Mouse (Mus musculus): ENCODE measurements around the gene Tsga10ip. TPM values are rescaled to one million over a fixed set of nuclear protein-coding genes. Genes with fewer than 3 reads are reported as not detected.

Gene Tsga10ip
- polyA plus RNA-seq, 1 experiment from 2014 or later = 0.44 TPM

- 81% methylated on average over 10 of the region's 10 CpGs for WGBS
- H3K36me3 ChIP-seq (ENCODE audit: control insufficient read depth, insufficient read depth, low read length) = peaks cover 3% of the 10 kb centered on the region
- TF ChIP-seq CTCF (IDR thresholded peaks at IDR 0.05; ENCODE audit: low read depth) (no peak), EP300 (optimal IDR thresholded peaks at IDR 0.05) (no peak)
These were observed 19.9 kb upstream of the Tsga10ip start for GRCm38 (mm10) chr19:5422267-5422666.

GRCm38 (mm10) chr19:5421784-5422183, 19.5 kb upstream of the Tsga10ip start:
- Histone ChIP-seq H3K36me3 (ENCODE audit: control insufficient read depth, insufficient read depth, low read length) (peaks cover 3% of the 10 kb centered on the region), H3K27me3 (ENCODE audit: control insufficient read depth, insufficient read depth, low read length) (no peaks in the 10 kb centered on the region), H3K4me2 (replicated peaks; ENCODE audit: low read depth) (no peak overlapping the region), H3K9me3 (ENCODE audit: control insufficient read depth, low read length) (no peaks in the 10 kb centered on the region), H3K9ac (ENCODE audit: low read length) (no peak overlapping the region), H3K4me3 (ENCODE audit: low read depth, low read length) (no peak overlapping the region), H3K27ac (replicated peaks) (no peak overlapping the region), H3K4me1 (replicated peaks; ENCODE audit: control insufficient read depth, insufficient read depth) (peaks cover 10% of the 10 kb centered on the region)
- no peak for ATAC-seq (ENCODE audit: low FRiP score, low TSS enrichment)
- DNase-seq (ENCODE audit: low spot score) = no peak
- 82% methylated on average over 5 of the region's 5 CpGs for WGBS
- TF ChIP-seq EP300 (optimal IDR thresholded peaks at IDR 0.05) (no peak), CTCF (IDR thresholded peaks at IDR 0.05; ENCODE audit: low read depth) (no peak)

More at GRCm38 (mm10) chr19:5422267-5422666, 19.9 kb upstream of the Tsga10ip start:
- no peaks in the 10 kb centered on the region for H3K27me3 ChIP-seq (ENCODE audit: control insufficient read depth, insufficient read depth, low read length)
- H3K4me1 ChIP-seq (replicated peaks; ENCODE audit: control insufficient read depth, insufficient read depth) = peaks cover 10% of the 10 kb centered on the region
- H3K9ac ChIP-seq (ENCODE audit: low read length) = no peak overlapping the region
- ATAC-seq (ENCODE audit: low FRiP score, low TSS enrichment) = no peak
- H3K27ac ChIP-seq (replicated peaks) = no peak overlapping the region
- no peak for DNase-seq (ENCODE audit: low spot score)
- H3K4me2 ChIP-seq (replicated peaks; ENCODE audit: low read depth) = no peak overlapping the region
- no peak overlapping the region for H3K4me3 ChIP-seq (ENCODE audit: low read depth, low read length)
- no peaks in the 10 kb centered on the region for H3K9me3 ChIP-seq (ENCODE audit: control insufficient read depth, low read length)

GRCm38 (mm10) chr19:5420579-5420978, 18.3 kb upstream of the Tsga10ip start:
- Histone ChIP-seq H3K9ac (ENCODE audit: low read length) (no peak overlapping the region), H3K27me3 (ENCODE audit: control insufficient read depth, insufficient read depth, low read length) (no peaks in the 10 kb centered on the region), H3K36me3 (ENCODE audit: control insufficient read depth, insufficient read depth, low read length) (peaks cover 3% of the 10 kb centered on the region), H3K4me2 (replicated peaks; ENCODE audit: low read depth) (no peak overlapping the region), H3K27ac (replicated peaks) (no peak overlapping the region), H3K4me3 (ENCODE audit: low read depth, low read length) (no peak overlapping the region), H3K9me3 (ENCODE audit: control insufficient read depth, low read length) (no peaks in the 10 kb centered on the region), H3K4me1 (replicated peaks; ENCODE audit: control insufficient read depth, insufficient read depth) (peaks cover 4% of the 10 kb centered on the region; the same call in 1 of the 2 replicates)
- DNase-seq (ENCODE audit: low spot score) (no peak), ATAC-seq (ENCODE audit: low FRiP score, low TSS enrichment) (no peak)
- WGBS = 89% methylated on average over 6 of the region's 6 CpGs
- TF ChIP-seq EP300 (optimal IDR thresholded peaks at IDR 0.05) (no peak), CTCF (IDR thresholded peaks at IDR 0.05; ENCODE audit: low read depth) (no peak)

- WGBS = 86% methylated on average over 9 of the region's 9 CpGs
- no peak for ATAC-seq (ENCODE audit: low FRiP score, low TSS enrichment)
- TF ChIP-seq CTCF (IDR thresholded peaks at IDR 0.05; ENCODE audit: low read depth) (no peak), EP300 (optimal IDR thresholded peaks at IDR 0.05) (no peak)
These were observed 17.3 kb upstream of the Tsga10ip start for GRCm38 (mm10) chr19:5419630-5420029.

GRCm38 (mm10) chr19:5418750-5419466, 16.6 kb upstream of the Tsga10ip start:
- Histone ChIP-seq H3K9me3 (ENCODE audit: control insufficient read depth, low read length) (no peaks in the 10 kb centered on the region), H3K4me3 (ENCODE audit: low read depth, low read length) (no peak overlapping the region), H3K27ac (replicated peaks) (no peak overlapping the region), H3K4me1 (replicated peaks; ENCODE audit: control insufficient read depth, insufficient read depth) (peaks cover 4% of the 10 kb centered on the region; the same call in 1 of the 2 replicates), H3K9ac (ENCODE audit: low read length) (no peak overlapping the region), H3K27me3 (ENCODE audit: control insufficient read depth, insufficient read depth, low read length) (no peaks in the 10 kb centered on the region), H3K36me3 (ENCODE audit: control insufficient read depth, insufficient read depth, low read length) (peaks cover 3% of the 10 kb centered on the region), H3K4me2 (replicated peaks; ENCODE audit: low read depth) (no peak overlapping the region)
- TF ChIP-seq CTCF (IDR thresholded peaks at IDR 0.05; ENCODE audit: low read depth) (no peak), EP300 (optimal IDR thresholded peaks at IDR 0.05) (no peak)
- DNase-seq (ENCODE audit: low spot score) (no peak), ATAC-seq (ENCODE audit: low FRiP score, low TSS enrichment) (no peak)
- WGBS = 93% methylated on average over 8 of the region's 8 CpGs

More at GRCm38 (mm10) chr19:5419630-5420029, 17.3 kb upstream of the Tsga10ip start:
- H3K9ac ChIP-seq (ENCODE audit: low read length) = no peak overlapping the region
- H3K36me3 ChIP-seq (ENCODE audit: control insufficient read depth, insufficient read depth, low read length) = peaks cover 3% of the 10 kb centered on the region
- H3K27ac ChIP-seq (replicated peaks) = no peak overlapping the region
- no peak for DNase-seq (ENCODE audit: low spot score)
- no peaks in the 10 kb centered on the region for H3K27me3 ChIP-seq (ENCODE audit: control insufficient read depth, insufficient read depth, low read length)
- H3K4me1 ChIP-seq (replicated peaks; ENCODE audit: control insufficient read depth, insufficient read depth) = peaks cover 4% of the 10 kb centered on the region; the same call in 1 of the 2 replicates
- H3K4me2 ChIP-seq (replicated peaks; ENCODE audit: low read depth) = no peak overlapping the region
- H3K4me3 ChIP-seq (ENCODE audit: low read depth, low read length) = no peak overlapping the region
- no peaks in the 10 kb centered on the region for H3K9me3 ChIP-seq (ENCODE audit: control insufficient read depth, low read length)

GRCm38 (mm10) chr19:5414534-5414957, 12.2 kb upstream of the Tsga10ip start:
- no peak for DNase-seq (ENCODE audit: low spot score)
- 56% methylated on average over 2 of the region's 2 CpGs for WGBS
- Histone ChIP-seq H3K4me2 (replicated peaks; ENCODE audit: low read depth) (no peak overlapping the region), H3K36me3 (ENCODE audit: control insufficient read depth, insufficient read depth, low read length) (no peaks in the 10 kb centered on the region), H3K9me3 (ENCODE audit: control insufficient read depth, low read length) (no peaks in the 10 kb centered on the region), H3K9ac (ENCODE audit: low read length) (no peak overlapping the region), H3K4me3 (ENCODE audit: low read depth, low read length) (no peak overlapping the region), H3K4me1 (replicated peaks; ENCODE audit: control insufficient read depth, insufficient read depth) (no peaks in the 10 kb centered on the region), H3K27me3 (ENCODE audit: control insufficient read depth, insufficient read depth, low read length) (no peaks in the 10 kb centered on the region), H3K27ac (replicated peaks) (no peak overlapping the region)
- TF ChIP-seq EP300 (optimal IDR thresholded peaks at IDR 0.05) (no peak), CTCF (IDR thresholded peaks at IDR 0.05; ENCODE audit: low read depth) (no peak)
- ATAC-seq (ENCODE audit: low FRiP score, low TSS enrichment) = no peak

Data from stomach, postnatal 0 days (tissue).